Mouse (Mus musculus) left cerebral cortex, postnatal 36 days (tissue): Measurements from ENCODE around the gene Fyb2. TPM values are rescaled to one million over a fixed set of nuclear protein-coding genes. Genes with fewer than 3 reads are reported as not detected.

Source experiments
- DNase-seq, 2 experiments: peaks; one replicate each; pipeline ENCODE4 v3.0.0; 2021 to 2022; ENCODE audit warnings: low spot score in 2 of 2, mixed read lengths in 1 of 2
- intact Hi-C: fragments of 180-260 bp; cut with DNase I; formaldehyde crosslinking; loops from one replicate; pipeline ENCODE4 v1.15.1; 2025
- total RNA-seq, 2 experiments: library from RNA; stranded (reverse); gene quantifications; 2 replicates each; pipeline ENCODE4 v1.2.3; 2021

Fyb2 gene
- total RNA-seq, 2 experiments from 2014 or later: 1.3 to 1.9 TPM

DNA sequence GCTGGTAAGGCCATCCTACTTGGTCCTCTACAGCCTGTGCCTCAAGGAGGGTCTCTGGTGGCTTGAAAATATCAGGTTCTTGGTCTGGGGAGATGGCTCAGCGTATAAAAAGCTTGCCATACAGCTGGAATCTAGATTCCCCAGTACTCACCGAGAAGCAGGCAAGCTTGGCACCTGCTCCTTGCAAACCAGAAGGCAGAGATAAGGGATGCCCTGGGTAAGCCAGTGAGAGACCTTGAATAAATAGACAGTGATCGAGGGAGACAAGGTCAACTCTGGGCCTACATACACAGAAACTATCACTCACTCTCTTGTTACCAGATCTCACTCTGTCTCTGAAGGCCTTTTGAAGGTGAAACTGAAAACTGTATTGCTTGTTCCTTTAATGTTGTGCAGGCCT lies 21.7 kb downstream of the Fyb2 start:
- no peak for DNase-seq
- intact Hi-C loops: no loop called here

DNA sequence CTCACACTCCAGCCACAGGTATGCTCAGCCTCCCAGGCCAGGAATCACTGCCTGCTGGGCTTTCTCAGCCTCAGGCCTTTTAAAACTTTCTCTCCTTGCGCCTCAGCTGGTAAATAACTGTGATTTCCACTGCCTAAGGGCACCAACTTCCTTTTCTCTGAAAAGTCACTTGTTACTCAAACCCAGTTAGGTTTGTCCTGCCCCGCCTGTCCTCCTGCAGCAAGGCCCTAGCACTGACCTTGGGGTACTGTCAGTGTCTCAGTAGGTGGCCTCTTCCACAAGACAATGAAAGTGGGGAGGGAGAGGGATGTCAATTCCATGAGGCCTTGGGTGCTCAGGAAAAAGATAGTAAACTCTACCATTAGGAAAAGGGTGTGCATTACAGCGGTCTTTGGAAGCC lies 22.2 kb downstream of the Fyb2 start:
- intact Hi-C loops: no loop called here
- no peak for DNase-seq

DNA sequence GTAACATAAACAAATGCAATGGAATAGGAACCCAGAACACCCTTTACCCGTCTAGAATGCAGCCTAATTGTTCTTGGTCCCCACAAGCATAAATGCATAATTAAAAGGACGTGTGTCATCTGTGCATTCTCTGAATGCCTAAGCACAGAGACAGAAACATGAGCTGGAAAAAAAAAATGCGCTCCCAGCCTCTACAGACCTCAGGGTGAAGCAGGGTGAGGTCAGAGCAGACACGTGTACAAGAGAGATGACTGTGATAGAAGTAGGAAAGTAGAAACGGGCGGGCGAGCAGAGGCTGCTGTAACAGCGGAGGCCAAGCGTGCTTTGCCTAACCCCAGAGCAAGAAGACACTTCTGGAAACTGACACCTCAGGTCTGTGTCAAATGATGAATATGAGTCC lies 22.8 kb downstream of the Fyb2 start:
- intact Hi-C loops: no loop called here

DNA sequence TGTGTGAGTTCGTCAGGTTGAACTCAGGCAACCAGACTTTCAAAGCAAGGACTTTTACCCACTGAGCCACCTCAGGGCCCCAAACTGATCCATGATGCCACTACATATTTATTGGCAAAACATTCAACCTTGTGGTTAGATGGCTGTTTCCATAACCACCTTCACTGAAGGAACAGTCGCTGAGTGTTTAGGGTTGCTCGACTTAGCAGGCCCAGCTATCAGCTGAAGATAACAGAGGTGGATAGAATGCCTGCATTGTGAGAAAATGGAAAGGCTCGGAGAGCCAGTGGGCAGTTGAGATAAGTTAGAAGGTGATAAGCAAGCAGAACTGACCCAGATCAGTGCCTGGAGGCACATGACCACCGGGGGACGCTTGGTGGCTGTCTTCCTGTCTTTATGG lies 26.3 kb downstream of the Fyb2 start:
- no peak for DNase-seq
- intact Hi-C loops: no loop called here

More for the DNA sequence above, 22.8 kb downstream of the Fyb2 start:
- no peak for DNase-seq

DNA sequence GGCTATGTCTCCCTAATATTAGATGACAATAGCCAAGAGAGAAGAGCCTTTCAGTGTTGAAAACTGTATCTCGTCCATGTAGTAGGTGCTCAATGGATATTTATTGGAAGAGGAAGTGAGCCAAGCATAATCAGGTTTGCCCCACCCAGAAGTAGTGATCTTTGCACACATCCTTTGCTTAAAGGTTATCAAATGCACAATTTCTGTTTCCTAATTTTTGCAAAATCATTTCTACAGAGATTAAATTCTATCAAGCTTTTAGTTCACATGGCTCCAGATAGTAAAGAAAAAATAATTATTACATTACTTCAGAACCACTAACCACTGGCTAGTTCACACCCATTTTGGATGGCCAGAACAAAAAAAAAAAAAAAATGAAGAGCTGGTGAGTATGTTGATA lies 28.6 kb downstream of the Fyb2 start:
- DNase-seq: no peak
- intact Hi-C loops: no loop called here

DNA sequence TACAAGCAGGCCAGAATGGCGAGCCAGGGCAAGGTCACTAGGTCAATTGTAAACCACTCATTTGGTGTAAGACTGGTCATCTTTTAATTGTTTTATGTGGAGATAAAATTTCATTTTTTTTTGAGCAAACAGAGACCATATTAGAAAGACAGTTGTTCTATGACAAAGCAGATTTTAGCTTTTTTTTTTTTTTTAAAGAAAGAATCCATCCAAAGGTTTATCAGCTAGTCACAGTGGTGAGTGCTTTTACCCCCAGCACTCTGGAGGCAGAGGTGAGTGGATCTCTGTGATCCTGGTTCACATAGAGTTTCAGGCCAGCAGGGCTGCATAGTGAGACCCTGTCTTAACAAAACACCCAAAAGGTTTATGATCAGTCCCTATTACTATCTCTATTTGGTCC lies 31.2 kb downstream of the Fyb2 start:
- no peak for DNase-seq
- intact Hi-C loops: no loop called here

DNA sequence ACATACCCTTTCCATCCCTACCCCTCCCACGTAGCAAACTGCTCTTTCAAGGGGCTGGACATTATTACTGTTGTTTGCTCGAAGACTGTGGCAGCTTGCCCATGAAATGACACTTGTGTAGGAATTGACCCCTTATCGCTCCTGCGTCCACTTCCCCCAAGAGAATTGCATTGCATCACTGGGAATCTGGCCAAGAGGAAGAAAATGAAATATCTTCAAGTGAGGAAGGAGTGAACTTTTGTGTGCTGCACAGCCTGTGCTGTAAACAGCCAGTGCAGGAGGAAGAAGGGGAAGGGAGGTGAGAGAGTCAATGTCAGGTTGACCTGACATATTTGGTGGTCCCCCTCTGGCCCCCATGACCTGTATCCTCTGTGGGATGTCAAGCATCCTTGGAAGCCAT lies 35.6 kb downstream of the Fyb2 start:
- intact Hi-C loops: no loop called here

DNA sequence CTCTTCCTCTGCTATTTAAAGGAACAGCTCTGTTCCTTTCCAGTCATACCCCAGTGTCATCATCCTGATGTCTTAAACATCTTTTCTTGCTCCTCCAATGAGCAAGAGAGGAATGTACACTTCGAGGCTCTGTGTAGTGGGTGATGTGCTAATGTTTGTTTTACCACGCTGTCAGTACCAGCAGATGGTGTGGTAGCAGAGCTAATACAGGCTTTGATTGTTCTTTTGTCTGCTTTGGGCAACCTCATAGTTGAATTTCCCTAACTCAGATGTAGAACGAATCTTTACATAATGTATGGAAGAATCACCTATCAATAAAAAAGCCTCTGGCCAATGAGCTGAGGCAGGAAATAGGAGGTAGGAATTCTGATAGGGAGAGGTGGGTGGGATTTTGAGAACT lies 36.0 kb downstream of the Fyb2 start:
- no peak for DNase-seq
- intact Hi-C loops: no loop called here

More for the DNA sequence above, 35.6 kb downstream of the Fyb2 start:
- DNase-seq: no peak

DNA sequence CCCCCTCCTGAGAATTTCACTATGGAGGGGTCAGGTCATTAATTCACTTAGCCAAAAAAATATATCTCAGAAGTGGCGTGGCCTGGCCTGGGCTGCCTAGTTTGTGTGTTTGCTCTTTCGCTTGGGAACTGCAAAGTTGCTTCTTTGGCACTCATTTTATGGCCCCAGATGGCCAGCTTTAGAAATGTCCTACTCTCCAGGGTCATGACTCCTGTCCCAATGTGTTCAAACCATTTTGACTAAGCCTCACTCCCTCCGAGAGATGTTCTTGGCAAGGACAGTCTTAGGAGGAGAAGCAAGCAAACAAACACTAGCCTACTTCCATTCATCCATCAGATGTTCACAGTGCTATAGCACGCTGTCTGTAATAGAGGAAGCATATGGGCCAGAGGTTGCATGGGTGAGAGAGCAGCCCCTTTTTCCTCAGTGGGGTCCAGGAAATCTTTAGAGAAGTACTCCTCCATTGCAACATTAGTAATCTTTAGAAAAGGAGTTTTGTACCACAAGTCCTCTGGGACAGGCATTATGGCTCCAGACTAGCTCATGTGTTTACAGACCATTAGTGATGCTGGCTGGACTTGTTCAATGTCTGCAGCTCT lies 38.1 kb downstream of the Fyb2 start:
- intact Hi-C loops: no loop called here
- no peak for DNase-seq

DNA sequence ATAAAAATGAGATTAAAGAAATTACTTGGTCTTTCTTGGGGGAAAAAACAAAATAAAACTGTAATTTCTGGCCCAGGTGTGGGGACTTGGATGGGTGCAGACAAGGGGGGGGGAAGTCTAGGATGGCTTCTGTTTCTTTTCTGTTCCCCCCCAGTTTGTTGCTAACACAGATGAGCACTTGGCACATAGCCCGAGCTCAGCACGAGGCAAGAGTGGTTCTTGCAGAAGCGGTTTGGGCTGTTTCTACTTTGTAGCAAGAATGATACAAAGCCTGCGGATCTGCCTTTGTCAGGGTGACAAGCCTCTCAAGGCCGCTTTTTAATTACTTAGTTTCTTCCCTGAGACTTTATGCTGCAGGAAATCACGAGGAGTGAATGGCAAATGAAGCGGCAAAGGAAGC lies 43.4 kb downstream of the Fyb2 start:
- no peak for DNase-seq
- intact Hi-C loops: no loop called here

DNA sequence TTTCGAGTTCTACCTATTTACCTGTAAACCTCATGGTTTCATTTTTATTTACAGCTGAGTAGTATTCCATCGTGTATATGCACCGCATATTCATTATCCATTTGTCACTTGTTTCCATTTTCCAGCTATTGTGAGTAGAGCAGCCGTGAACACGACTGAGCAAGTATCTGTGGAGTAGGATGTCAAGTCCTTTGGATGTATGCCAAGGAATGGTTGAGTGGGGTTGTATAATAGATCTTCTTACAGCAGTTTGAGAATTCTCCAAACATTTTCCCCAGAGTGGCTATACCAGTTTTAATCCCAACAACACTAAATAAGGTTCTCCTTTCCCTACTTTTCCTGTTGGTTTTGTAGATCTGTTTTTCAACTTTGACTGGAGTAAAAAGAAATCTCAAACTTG lies 48.2 kb downstream of the Fyb2 start:
- DNase-seq: no peak
- intact Hi-C loops: no loop called here

DNA sequence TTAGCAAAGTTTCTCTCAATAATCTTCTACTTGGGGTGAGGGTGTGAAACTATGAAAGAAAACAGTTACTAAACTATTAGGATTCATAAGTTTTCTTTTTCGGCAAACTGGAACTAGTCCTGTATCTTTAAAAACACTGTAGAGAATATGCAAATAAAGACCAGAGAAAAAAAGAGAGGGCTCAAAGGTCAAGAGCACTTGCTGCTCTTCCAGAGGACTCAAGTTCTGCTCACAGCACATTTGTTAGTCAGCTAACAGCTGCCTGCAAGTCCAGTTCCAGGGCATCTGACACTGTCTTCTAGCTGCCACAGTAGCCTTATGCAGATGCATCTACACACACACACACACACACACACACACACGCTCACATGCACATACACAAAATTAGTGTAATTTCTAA lies 59.4 kb downstream of the Fyb2 start:
- DNase-seq: no peak
- intact Hi-C loops: no loop called here

DNA sequence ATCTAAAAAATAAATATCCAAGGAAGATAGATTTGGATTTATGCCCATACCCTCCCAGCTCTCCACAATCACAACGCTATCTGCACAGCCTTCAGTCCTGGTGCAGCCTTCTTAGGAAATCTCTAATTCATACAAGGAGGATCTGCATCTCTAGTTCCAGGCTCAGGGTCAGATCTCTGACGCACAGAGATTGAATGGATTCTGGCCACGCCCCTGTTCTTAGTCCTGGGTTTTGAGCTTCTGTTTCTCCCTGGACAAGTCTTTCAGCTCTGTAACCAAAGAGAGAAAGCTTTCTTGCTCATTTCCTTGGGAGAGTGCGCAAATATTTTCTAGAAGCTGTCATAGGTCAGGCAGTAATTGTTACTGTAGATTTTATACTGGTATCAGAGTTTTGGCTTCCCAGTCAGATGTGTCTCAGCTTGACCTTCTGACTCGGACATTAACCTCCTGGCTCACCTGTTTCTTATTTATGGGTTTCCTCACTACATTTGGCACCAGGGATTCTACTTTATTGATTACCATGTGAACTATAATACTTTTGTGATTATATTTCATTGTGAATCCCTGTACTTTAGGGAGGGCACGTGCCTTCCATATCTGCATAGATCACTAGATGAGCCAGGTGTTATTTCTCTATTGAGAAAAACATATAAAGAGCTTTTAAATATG lies 62.0 kb downstream of the Fyb2 start:
- intact Hi-C loops: no loop called here
- DNase-seq: no peak

DNA sequence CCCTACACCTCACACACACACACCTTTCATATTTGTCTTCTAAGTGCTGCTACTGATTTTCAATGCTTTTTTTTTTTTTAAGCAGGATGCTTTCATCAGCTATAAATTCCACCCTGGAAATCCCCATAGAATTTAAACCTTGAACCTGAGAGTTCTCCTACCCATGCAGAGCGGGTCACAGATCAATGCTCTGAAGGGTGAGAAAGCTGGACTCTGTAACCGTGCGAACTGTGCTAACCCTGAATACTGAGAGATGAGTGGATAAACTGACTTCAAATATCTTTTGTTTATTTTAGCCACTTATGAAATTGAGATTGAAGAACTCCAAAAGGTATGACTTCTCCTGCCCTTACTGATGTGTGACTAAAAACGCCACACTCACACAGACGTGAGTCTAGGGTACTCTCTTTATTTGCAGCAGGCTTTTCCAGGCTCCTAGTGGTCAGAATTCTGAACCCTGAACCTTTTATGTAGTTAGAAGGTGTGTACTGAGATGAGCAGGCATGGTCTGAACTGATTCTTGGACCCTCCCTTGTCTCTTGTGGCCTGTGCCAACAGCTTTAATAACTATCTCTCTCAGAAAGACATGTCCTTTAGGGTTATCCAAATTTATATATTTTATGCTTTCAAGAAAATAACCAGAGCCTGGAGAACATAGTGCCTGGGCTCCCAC lies 72.8 kb downstream of the Fyb2 start:
- no peak for DNase-seq
- intact Hi-C loops: no loop called here

DNA sequence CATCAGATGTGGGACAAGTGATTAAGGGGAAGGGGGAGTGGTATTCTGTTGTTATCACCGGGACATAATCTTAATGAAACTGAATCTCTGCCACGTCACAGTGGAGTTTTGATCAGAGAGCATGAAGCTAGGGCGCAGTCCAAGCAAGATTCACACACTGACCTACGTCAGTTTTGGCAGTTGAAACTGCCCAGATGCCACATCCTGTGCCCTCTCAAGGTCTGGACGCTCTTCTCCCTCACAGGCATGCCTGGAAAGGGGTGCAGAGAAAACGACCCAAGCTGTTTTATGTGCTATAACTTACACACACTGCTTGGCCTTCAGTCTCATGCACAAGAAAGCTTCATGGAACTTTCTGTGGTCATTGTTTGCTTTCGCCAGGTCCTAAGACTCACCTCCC lies 74.4 kb downstream of the Fyb2 start:
- intact Hi-C loops: no loop called here
- DNase-seq: no peak

DNA sequence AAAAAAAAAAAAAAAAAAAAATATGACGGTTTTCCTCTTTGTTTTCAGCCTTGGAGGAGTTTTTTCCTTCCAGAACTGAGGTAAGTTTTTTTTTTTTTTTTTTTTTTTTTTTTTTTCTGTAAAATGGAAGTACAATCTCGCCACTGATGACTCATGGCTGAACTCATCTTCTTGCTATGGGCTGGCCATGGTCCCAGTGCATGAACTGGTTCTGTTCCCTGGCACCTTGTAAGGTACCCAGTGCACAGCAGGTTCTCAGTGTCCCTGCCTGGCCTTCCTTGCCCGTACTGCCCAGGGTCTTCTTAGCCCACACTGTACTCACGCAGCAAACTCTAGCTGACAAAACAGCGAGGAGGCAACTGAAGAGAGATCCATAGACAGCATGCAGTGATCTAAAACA lies 74.8 kb downstream of the Fyb2 start:
- intact Hi-C loops: no loop called here
- no peak for DNase-seq

DNA sequence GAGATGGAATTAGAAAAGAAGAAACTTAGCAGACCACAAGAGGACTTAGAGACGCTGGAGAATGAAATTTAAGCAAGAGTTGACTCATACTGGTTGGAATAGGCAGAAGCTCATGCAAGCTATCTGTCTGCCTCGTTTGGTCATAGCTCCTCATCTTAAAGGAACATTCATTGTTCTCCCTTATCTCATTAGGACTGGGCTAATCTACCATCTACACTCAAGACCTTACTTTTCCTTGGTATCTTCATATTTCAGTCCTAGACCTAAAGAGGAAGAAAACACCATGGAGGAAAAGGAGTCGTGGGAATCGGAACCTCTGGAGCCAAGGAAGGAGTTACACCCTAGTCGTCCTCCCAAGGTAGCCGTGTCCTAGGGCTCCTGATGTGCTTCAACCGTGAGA lies 75.5 kb downstream of the Fyb2 start:
- intact Hi-C loops: no loop called here
- DNase-seq: no peak

DNA sequence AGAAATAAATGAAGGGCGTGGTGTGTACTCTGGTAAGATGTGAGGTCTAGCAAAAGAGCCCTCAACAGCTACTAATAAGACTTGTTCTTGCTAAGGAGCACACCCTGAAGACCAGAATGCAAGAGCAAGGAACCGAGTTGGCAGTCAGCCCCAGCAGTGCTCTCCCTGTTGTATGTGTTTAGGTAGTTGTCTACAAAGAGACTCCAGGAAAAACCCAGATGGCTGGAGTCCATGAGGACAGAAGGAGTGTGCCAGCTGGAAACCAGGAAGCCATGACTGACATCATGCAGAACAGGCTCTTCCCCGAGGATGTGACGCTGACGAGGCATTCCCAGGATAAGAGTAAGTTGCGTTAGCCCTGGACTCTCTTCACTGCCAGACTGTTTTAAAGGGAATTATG lies 76.8 kb downstream of the Fyb2 start:
- intact Hi-C loops: loop anchor here (5.0 kb wide), 1 partner anchor 867 kb away; no protein-coding TSS in a partner anchor
- peak in 1 of 2 experiments; percentile 17 for DNase-seq

DNA sequence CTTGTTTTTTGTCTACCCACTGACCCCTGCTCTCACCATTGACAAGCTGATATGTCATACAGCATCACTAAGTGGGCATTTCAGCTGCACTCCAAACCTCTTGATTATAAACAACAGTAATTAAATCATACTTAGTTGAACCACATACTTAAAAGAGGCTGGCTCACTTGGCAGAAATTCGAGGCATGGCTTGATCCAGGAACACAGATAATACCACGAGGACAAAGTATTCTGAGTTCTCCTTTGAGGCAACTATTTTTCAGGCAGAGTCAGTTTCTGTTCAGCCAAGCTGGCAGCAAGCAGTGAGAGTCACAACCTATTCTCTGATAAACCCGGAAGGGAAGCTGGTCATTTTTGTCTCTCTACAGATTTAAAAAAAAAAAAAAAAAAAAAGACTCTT lies 77.4 kb downstream of the Fyb2 start:
- DNase-seq: no peak
- intact Hi-C loops: loop anchor here (5.0 kb wide), 1 partner anchor 867 kb away; no protein-coding TSS in a partner anchor

DNA sequence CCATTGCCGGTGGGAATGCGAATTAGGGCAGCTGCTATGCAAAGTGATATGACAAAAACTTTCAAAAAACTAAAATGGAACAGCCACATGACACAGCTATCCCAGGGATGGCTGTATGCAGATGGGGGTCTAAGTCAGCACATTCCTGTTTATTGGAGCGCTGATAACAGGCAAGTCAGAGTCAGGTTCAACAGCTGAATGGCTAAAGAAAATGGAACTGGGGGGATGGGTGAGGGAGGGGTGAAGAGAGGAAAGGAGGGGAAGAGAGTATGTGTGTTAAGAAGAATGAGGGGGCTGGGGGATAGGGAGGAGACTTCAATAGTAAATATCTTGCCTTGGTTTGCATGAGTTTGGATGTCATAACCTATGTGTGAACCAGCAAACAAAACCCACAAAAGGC lies 79.0 kb downstream of the Fyb2 start:
- intact Hi-C loops: loop anchor here (5.0 kb wide), 1 partner anchor 865 kb away; no protein-coding TSS in a partner anchor
- DNase-seq: no peak
